Comparison of ENCODE assay signal across 10 mouse cellular contexts in genomic region chr14:27349828-27350729, GRCm38 (mm10).
DNase-seq lines count a peak whose midpoint lies in the region; ATAC-seq and TF ChIP-seq lines count a peak whose summit lies in the region.
"Had no signal": no experiment of that assay in that cellular context is flagged by ENCODE, and none has a peak within 500 bp of the region (broad histone marks: within the 10 kb centered on the region; RNA-seq: fewer than 3 reads in every experiment).

No protein-coding gene starts in this region.

- 83% methylated on average over 17 of the region's 17 CpGs for WGBS in kidney, embryonic 16.5 days
- 88% methylated on average over 17 of the region's 17 CpGs for WGBS in embryonic facial prominence, embryonic 10.5 days
- WGBS in liver, adult 2 months, result 62% methylated on average over 17 of the region's 17 CpGs

- H3K27ac ChIP-seq in kidney, embryonic 16.5 days (ENCODE audit: low read length), result peak overlapping the region; percentile 91; the same call in 1 of the 2 replicates
- peak overlapping the region; percentile 93 for H3K27ac ChIP-seq in MEL (ENCODE audit: control insufficient read depth, low read depth, low read length)
- H3K27ac ChIP-seq in embryonic facial prominence, embryonic 10.5 days (replicated peaks), result 0 out of 2 replicates have a peak overlapping the region, but pooled peaks have one; percentile 24
- peak overlapping the region; percentile 80 for H3K27ac ChIP-seq in liver, adult 2 months (replicated peaks; ENCODE audit: insufficient read depth, low read depth, low read length)

- no peak overlapping the region for H3K9ac ChIP-seq in kidney, embryonic 16.5 days (replicated peaks; ENCODE audit: low read length)
- peak overlapping the region; percentile 54 for H3K9ac ChIP-seq in MEL (ENCODE audit: control insufficient read depth, low read depth, low read length, poor library complexity, severe bottlenecking)
- H3K9ac ChIP-seq in liver, adult 2 months (ENCODE audit: low read depth, low read length), result peak overlapping the region; percentile 8; the same call in 1 of the 2 replicates

- TF ChIP-seq EP300 in MEL (IDR thresholded peaks at IDR 0.05; ENCODE audit: low read depth in 1 of 2, low read length in 2 of 2), result peak; percentile 81 to 86

- no peaks in the 10 kb centered on the region for H3K9me3 ChIP-seq in kidney, embryonic 16.5 days (ENCODE audit: low read length)
- no peaks in the 10 kb centered on the region for H3K9me3 ChIP-seq in MEL (replicated peaks; ENCODE audit: insufficient read depth, low read length)
- no peaks in the 10 kb centered on the region for H3K9me3 ChIP-seq in embryonic facial prominence, embryonic 10.5 days

- DNase-seq in kidney, postnatal 25 days, result no peak
- DNase-seq in MEL (ENCODE audit: low read depth, low spot score), result peak; percentile 68
- no peak for DNase-seq in embryonic facial prominence, embryonic 10.5 days (ENCODE audit: low spot score)
- DNase-seq in liver, adult 2 months (ENCODE audit: extremely low read depth, low read depth, low spot score), result peak; percentile 52
- DNase-seq in frontal cortex, postnatal 25 days (ENCODE audit: low spot score in 2 of 2), result no peak
- DNase-seq: right cerebral cortex, postnatal 25 days had no signal

- no peak overlapping the region for H3K4me3 ChIP-seq in kidney, embryonic 16.5 days (ENCODE audit: low read length)
- H3K4me3 ChIP-seq in MEL (ENCODE audit: control insufficient read depth in 1 of 2, insufficient read depth in 1 of 2, low read depth in 2 of 2, low read length in 2 of 2), result peak overlapping the region in 1 of 2 experiments; percentile 1; a peak in 1 of 4 replicates
- H3K4me3 ChIP-seq in embryonic facial prominence, embryonic 10.5 days, result no peak overlapping the region
- no peak overlapping the region for H3K4me3 ChIP-seq in liver, adult 2 months (ENCODE audit: insufficient read depth, low read depth, low read length)

- H3K4me1 ChIP-seq in kidney, embryonic 16.5 days (ENCODE audit: insufficient read depth, low read length), result peaks cover 27% of the 10 kb centered on the region
- peaks cover 11 to 40% of the 10 kb centered on the region in 2 experiments for H3K4me1 ChIP-seq in MEL (ENCODE audit: control insufficient read depth in 1 of 2, insufficient read depth in 2 of 2, low read length in 2 of 2)
- peaks cover 23% of the 10 kb centered on the region for H3K4me1 ChIP-seq in embryonic facial prominence, embryonic 10.5 days
- H3K4me1 ChIP-seq in liver, adult 2 months (ENCODE audit: control insufficient read depth, insufficient read depth, low read length), result peaks cover 31% of the 10 kb centered on the region

- ATAC-seq in kidney, embryonic 16.5 days (ENCODE audit: low FRiP score, low TSS enrichment), result no peak
- ATAC-seq in frontal cortex, adult (ENCODE audit: low TSS enrichment), result no peak
- no peak for ATAC-seq in granulocyte monocyte progenitor cell, adult 5-6 weeks (replicated peaks; ENCODE audit: poor library complexity, severe bottlenecking)
- ATAC-seq: Patski had no signal

- TF ChIP-seq POLR2A in MEL (IDR thresholded peaks at IDR 0.05; ENCODE audit: control insufficient read depth in 1 of 2, insufficient read depth in 1 of 2, low read depth in 1 of 2, low read length in 2 of 2, poor library complexity in 1 of 2), result no peak
- TF ChIP-seq POLR2A in liver, adult 2 months (IDR thresholded peaks at IDR 0.05; ENCODE audit: extremely low read depth, insufficient read depth, low read length), result no peak

- H3K79me2 ChIP-seq in MEL (ENCODE audit: control insufficient read depth, insufficient read depth, low read length, poor library complexity), result no peaks in the 10 kb centered on the region
- peaks cover 29% of the 10 kb centered on the region; the same call in 1 of the 2 replicates for H3K79me2 ChIP-seq in liver, adult 2 months (ENCODE audit: control insufficient read depth, insufficient read depth, low read length)

- no peak for TF ChIP-seq CTCF in MEL (IDR thresholded peaks at IDR 0.05 in 2 of 3, conservative IDR thresholded peaks at IDR 0.05 in 1 of 3; ENCODE audit: control insufficient read depth in 1 of 3, insufficient read depth in 1 of 3, low read depth in 2 of 3, low read length in 3 of 3, poor library complexity in 1 of 3, severe bottlenecking in 1 of 3)
- no peak for TF ChIP-seq CTCF in liver, adult 2 months (IDR thresholded peaks at IDR 0.05; ENCODE audit: low read depth, low read length)

- H3K36me3 ChIP-seq in kidney, embryonic 16.5 days (ENCODE audit: insufficient read depth, low read length), result no peaks in the 10 kb centered on the region
- peaks cover 0 to 34% of the 10 kb centered on the region in 2 experiments; a peak in 2 of 4 replicates for H3K36me3 ChIP-seq in MEL (ENCODE audit: control insufficient read depth in 1 of 2, insufficient read depth in 2 of 2, low read length in 2 of 2)
- no peaks in the 10 kb centered on the region for H3K36me3 ChIP-seq in embryonic facial prominence, embryonic 10.5 days (replicated peaks)
- H3K36me3 ChIP-seq in liver, adult 2 months (ENCODE audit: control insufficient read depth, insufficient read depth, low read length), result peaks cover 3% of the 10 kb centered on the region; the same call in 1 of the 2 replicates

- no peak for TF ChIP-seq RAD21 in MEL (IDR thresholded peaks at IDR 0.05; ENCODE audit: low read depth, low read length)

- H3K4me2 ChIP-seq in kidney, embryonic 16.5 days (replicated peaks; ENCODE audit: low read depth, low read length), result no peak overlapping the region

- H3K27me3 ChIP-seq in kidney, embryonic 16.5 days (ENCODE audit: insufficient read depth, low read length), result no peaks in the 10 kb centered on the region
- no peaks in the 10 kb centered on the region for H3K27me3 ChIP-seq in MEL (ENCODE audit: control insufficient read depth in 1 of 2, insufficient read depth in 2 of 2, low read length in 2 of 2)
- no peaks in the 10 kb centered on the region for H3K27me3 ChIP-seq in embryonic facial prominence, embryonic 10.5 days (replicated peaks; ENCODE audit: low read depth, poor library complexity, severe bottlenecking)
- H3K27me3 ChIP-seq in liver, adult 2 months (ENCODE audit: control insufficient read depth, insufficient read depth, low read length), result no peaks in the 10 kb centered on the region
- H3K27me3 ChIP-seq: Patski had no signal

TF ChIP-seq in MEL, 35 proteins besides CTCF, POLR2A, EP300 and RAD21:
- TF ChIP-seq TCF12 (IDR thresholded peaks at IDR 0.05; ENCODE audit: low read depth, low read length) (peak; percentile 91), GATA1 (IDR thresholded peaks at IDR 0.05; ENCODE audit: low read depth, low read length) (peak; percentile 94), MXI1 (IDR thresholded peaks at IDR 0.05; ENCODE audit: low read depth, low read length) (0 out of 2 replicates have a peak, but pooled peaks have one; percentile 16), MAZ (IDR thresholded peaks at IDR 0.05; ENCODE audit: low read depth, low read length) (no peak), RCOR1 (IDR thresholded peaks at IDR 0.05; ENCODE audit: low read depth, low read length) (peak; percentile 78; the same call in 1 of the 2 replicates), MAX (IDR thresholded peaks at IDR 0.05; ENCODE audit: low read length) (no peak), GABPA (IDR thresholded peaks at IDR 0.05; ENCODE audit: low read depth, low read length) (no peak), TAL1 (IDR thresholded peaks at IDR 0.05; ENCODE audit: low read length) (peak; percentile 55), SIN3A (IDR thresholded peaks at IDR 0.05; ENCODE audit: low read length) (peak; percentile 50; the same call in 1 of the 2 replicates), MYC (IDR thresholded peaks at IDR 0.05; ENCODE audit: low read depth, low read length) (peak; percentile 69), ETS1 (IDR thresholded peaks at IDR 0.05; ENCODE audit: low read depth, low read length) (peak; percentile 87), POLR2AphosphoS5 (IDR thresholded peaks at IDR 0.05; ENCODE audit: borderline replicate concordance, low read depth, low read length) (no peak), BHLHE40 (IDR thresholded peaks at IDR 0.05; ENCODE audit: borderline replicate concordance, low read depth, low read length) (no peak), SMC3 (IDR thresholded peaks at IDR 0.05; ENCODE audit: low read depth, low read length) (no peak), UBTF (IDR thresholded peaks at IDR 0.05; ENCODE audit: borderline replicate concordance, insufficient read depth, low read depth, low read length) (no peak)
TF ChIP-seq in MEL: peak in this region for 8.

Comparison
In these comparisons a context has a peak if more than half of its experiments do, and no peak if none do; other contexts are left out.
1. H3K27ac ChIP-seq: peak in every context shown above with its lines; median percentile 93 in MEL; 91 in kidney, embryonic 16.5 days; 80 in liver, adult 2 months; 24 in embryonic facial prominence, embryonic 10.5 days.
2. DNase-seq: peak in MEL (single experiment) and liver, adult 2 months (single experiment); none in kidney, postnatal 25 days (0 of 2), embryonic facial prominence, embryonic 10.5 days (single experiment) and frontal cortex, postnatal 25 days (0 of 2).